Mouse (Mus musculus) neural tube, postnatal 0 days (tissue): ENCODE results near the gene Slc4a3. TPM values are rescaled to one million over a fixed set of nuclear protein-coding genes. Genes with fewer than 3 reads are reported as not detected.

Experiments
- polyA plus RNA-seq: library from polyadenylated mRNA; unstranded; fragments of >200 nt; fragmentation: Nextera tagmentation; extraction: Ambion mirVana; gene quantifications from 2 replicates; pipeline ENCODE4 v1.2.1, GENCODE M21; 2015

Gene Slc4a3
- polyA plus RNA-seq: 98.7 and 109 TPM in 2 replicates

DNA sequence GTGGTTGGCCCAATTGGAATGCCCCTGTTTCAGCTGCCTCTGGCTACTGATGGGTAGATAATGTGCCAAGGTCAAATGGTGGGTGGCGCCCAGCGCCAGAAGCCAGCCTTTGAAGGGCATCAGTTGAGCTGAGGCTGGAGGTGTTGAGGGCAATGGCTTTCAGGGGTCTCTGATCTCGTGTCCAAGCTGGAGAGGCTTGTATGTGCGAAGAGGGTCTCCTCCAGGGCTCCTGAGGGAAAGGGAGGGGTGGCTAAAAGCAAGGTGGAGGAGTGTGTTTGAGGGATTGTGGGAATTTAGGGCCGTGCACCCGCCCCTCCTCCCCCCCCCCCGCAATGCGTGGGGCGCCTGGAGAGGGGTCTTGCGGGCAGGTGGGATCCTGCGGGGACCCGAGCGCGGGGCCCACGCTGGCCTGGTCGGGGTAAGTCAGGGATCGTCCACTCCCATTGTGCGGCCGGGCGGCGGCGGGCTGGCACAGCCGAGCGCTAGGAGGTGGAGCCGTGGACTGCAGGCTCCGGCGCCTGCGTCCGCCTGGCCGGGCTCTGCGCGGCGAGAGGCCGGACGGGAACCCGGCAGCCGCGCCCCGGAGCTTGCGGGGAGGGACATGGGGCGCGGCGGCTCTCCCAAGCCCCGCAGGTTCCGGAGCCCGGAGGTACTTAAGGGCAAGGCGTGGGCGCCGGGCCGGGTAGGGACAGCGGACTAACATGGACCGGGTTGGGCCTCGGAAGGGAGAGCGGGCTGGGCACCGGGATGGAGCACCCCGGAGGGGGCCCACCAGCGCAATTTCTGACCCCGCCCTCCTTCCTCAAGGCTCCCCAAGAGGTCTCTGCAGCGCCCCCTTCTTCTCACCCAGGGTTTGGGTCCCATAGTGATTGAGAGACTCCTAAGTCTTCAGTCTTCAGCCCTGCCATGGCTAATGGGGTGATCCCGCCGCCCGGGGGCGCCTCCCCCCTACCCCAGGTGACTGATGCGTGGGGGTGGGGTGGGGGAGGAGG lies at the start of gene Slc4a3:
Slc4a3 (plus strand) TSS at position 302 of the 992 bp plus-strand sequence.

DNA sequence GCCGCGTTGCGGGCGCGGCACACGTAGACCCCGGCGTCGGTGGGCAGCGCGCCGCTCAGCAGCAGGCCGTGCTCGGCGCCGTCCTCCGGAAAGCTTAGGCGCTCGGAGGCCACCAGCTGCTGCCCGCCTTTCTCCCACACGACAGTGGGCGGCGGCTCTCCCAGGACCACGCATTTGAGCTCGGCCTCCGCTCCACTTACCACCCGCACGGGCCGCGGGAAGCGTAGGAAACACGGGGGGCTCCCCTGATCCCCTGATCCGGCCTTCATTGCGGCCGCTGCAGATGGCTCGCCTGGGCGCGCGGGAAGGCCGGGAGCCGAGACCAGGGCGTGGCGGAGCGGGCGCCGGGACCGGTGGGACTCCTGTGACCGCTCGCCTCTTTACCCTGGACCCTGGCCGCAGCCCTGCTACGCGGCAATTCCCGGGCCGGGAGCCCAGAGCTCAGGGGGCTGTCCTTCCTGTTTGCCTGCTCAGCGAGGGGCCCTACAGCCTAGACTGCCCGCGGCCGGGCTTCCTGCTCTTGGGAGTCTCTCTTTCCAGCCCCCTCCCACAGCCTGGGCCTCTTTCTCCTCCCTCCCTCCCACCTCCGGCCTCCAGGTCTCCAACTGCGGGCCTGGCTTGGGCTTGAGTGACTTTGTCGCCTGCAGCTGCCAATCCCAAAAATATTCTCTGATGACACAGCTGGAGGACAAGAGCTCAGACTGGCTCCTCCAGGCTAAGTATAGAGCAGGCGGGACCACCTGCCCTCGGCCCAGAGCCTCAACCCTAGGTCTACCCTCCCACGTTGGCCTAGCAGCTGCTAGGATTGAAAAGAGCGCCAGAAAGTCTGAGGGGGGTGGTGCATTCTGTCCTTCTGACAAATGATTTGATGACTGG lies 39.9 kb upstream of the Slc4a3 start, which contains the start of gene Obsl1:
Obsl1 (minus strand) TSS at position 497 of the 876 bp plus-strand sequence.

DNA sequence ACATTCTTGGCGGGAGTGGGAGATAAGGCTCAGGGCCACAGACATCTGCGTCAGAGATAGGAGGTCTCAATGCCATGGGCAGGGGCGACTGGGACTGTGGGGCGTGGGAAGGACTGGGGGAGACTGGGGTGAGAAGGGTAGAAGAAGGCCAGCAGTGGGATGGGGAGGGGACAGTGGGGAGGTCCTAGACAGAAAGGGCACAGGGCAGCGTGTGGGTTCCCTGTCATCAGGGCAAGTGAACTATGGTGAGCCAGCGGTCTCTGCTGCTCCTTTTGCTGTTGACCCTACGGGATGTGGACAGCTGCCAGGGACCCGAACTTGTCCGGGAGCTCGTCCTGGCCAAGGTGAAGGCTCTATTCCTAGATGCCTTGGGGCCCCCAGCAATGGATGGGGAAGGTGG lies 39.1 kb upstream of the Slc4a3 start, which contains the start of gene Inha:
Inha (plus strand) TSS at position 72 of the 400 bp plus-strand sequence.

DNA sequence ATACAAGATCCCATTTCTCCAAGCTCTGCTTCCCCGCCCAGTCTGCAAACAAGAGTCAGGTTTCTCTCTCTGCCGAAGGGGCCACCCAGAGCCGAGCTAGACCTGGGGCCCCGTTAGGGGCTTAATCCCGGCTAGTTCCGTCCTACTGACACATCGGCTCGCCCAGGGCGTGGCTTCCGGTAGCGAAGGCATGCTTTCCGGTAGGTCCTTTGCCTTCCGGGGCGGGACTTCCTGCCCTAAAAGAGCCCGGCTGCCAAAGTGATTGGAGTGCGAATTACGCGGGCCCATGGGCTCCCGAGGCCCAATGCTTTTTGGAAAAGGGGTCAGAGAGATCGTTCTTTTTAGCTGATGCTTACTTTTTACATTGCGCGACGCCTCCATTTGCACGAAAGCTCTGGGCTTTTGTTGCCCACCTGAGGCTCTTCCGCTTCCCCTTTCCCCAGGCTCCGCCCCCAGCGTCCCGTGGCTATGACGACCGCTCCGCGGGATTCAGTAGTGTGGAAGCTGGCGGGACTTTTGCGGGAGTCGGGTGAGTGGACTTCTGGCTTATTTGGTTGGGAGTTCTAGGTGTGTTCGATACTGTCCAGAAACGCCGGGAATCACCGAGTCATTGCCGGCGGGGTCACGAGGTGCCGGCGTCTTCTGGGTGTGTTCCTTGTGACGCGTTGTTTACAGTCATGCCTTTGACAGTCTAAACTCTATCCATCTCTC lies 24.6 kb upstream of the Slc4a3 start, which contains the start of gene Stk11ip:
Stk11ip (plus strand) TSS at position 209 of the 711 bp plus-strand sequence.

Other genes starting within 250 kb of the Slc4a3 start
- gene Dnpep, start 228.3 kb upstream of the Slc4a3 start, polyA plus RNA-seq: 125 and 134 TPM in 2 replicates
- gene Des, start 185.9 kb upstream of the Slc4a3 start, polyA plus RNA-seq: 2.2 and 2.5 TPM in 2 replicates
- 21.1 and 25.5 TPM in 2 replicates for gene Speg, start 171.0 kb upstream of the Slc4a3 start, polyA plus RNA-seq
- gene Gmppa, start 110.3 kb upstream of the Slc4a3 start, polyA plus RNA-seq: 60.4 and 69.0 TPM in 2 replicates
- gene Asic4, start 95.8 kb upstream of the Slc4a3 start, polyA plus RNA-seq: 29.7 and 33.4 TPM in 2 replicates
- gene Chpf, start 67.0 kb upstream of the Slc4a3 start, polyA plus RNA-seq: 69.9 and 71.1 TPM in 2 replicates
- 35.9 and 43.4 TPM in 2 replicates for gene Tmem198, start 66.7 kb upstream of the Slc4a3 start, polyA plus RNA-seq
- 29.1 and 29.9 TPM in 2 replicates for gene Obsl1, start 39.8 kb upstream of the Slc4a3 start, polyA plus RNA-seq
- gene Inha, start 39.2 kb upstream of the Slc4a3 start, polyA plus RNA-seq: 19.8 and 26.3 TPM in 2 replicates
- gene Stk11ip, start 24.7 kb upstream of the Slc4a3 start, polyA plus RNA-seq: 11.9 and 15.3 TPM in 2 replicates